Mouse (Mus musculus): ENCODE results near the gene Palm3.
"Not testable (repeated sequence)": the region's sequence is repeated elsewhere in the genome, so short reads cannot be mapped to it uniquely, and the experiment has no call there.

The Palm3 gene

GRCm38 (mm10) chr8:83996567-83997505 lies 24.4 kb upstream of the Palm3 start:
- peak; percentile 93 to 96 for DNase-seq (ENCODE audit: inconsistent age in 2 of 2, low spot score in 1 of 2)

- DNase-seq (ENCODE audit: inconsistent age in 2 of 2, low spot score in 1 of 2): peak; percentile 70 to 80
These were observed 23.6 kb upstream of the Palm3 start, which contains the start of gene Samd1 for GRCm38 (mm10) chr8:83997511-83998141. Gene Samd1, plus strand, starts transcription at chr8:83997672.

- DNase-seq (ENCODE audit: inconsistent age in 2 of 2, low spot score in 1 of 2): peak; percentile 73 to 89
These were observed 22.8 kb upstream of the Palm3 start for GRCm38 (mm10) chr8:83998231-83999056.

GRCm38 (mm10) chr8:83999057-83999705 lies 22.1 kb upstream of the Palm3 start:
- DNase-seq (ENCODE audit: inconsistent age in 2 of 2, low spot score in 1 of 2): peak; percentile 45 to 69

GRCm38 (mm10) chr8:83999825-84000224 lies 21.4 kb upstream of the Palm3 start:
- no peak for DNase-seq (ENCODE audit: inconsistent age in 2 of 2, low spot score in 1 of 2)

GRCm38 (mm10) chr8:84001281-84002000 lies 19.8 kb upstream of the Palm3 start, which contains the start of gene 1700067K01Rik:
Gene 1700067K01Rik, plus strand, starts transcription at chr8:84001502.
- DNase-seq (ENCODE audit: inconsistent age in 2 of 2, low spot score in 1 of 2): peak in 1 of 2 experiments; percentile 31

- peak in 1 of 2 experiments; percentile 28 for DNase-seq (ENCODE audit: inconsistent age in 2 of 2, low spot score in 1 of 2)
These were observed 18.2 kb upstream of the Palm3 start for GRCm38 (mm10) chr8:84002957-84003611.

GRCm38 (mm10) chr8:84003612-84004246 lies 17.5 kb upstream of the Palm3 start:
- peak in 1 of 2 experiments; percentile 55 for DNase-seq (ENCODE audit: inconsistent age in 2 of 2, low spot score in 1 of 2)

- DNase-seq (ENCODE audit: inconsistent age in 2 of 2, low spot score in 1 of 2): peak; percentile 97 to 98
These were observed 16.6 kb upstream of the Palm3 start for GRCm38 (mm10) chr8:84004533-84005201.

- DNase-seq (ENCODE audit: inconsistent age in 2 of 2, low spot score in 1 of 2): not testable (repeated sequence)
These were observed 15.8 kb upstream of the Palm3 start for GRCm38 (mm10) chr8:84005502-84005901.

- peak in 1 of 2 experiments; percentile 49 for DNase-seq (ENCODE audit: inconsistent age in 2 of 2, low spot score in 1 of 2)
These were observed 12.9 kb upstream of the Palm3 start for GRCm38 (mm10) chr8:84008362-84008761.

- peak; percentile 88 to 96 for DNase-seq (ENCODE audit: inconsistent age in 2 of 2, low spot score in 1 of 2)
These were observed 11.4 kb upstream of the Palm3 start for GRCm38 (mm10) chr8:84009876-84010275.

GRCm38 (mm10) chr8:84010625-84011611 lies 10.4 kb upstream of the Palm3 start:
- peak; percentile 79 to 93 for DNase-seq (ENCODE audit: inconsistent age in 2 of 2, low spot score in 1 of 2)

- peak in 1 of 2 experiments; percentile 55 for DNase-seq (ENCODE audit: inconsistent age in 2 of 2, low spot score in 1 of 2)
These were observed 9.4 kb upstream of the Palm3 start, which contains the start of gene 2210011C24Rik for GRCm38 (mm10) chr8:84011705-84012498. Gene 2210011C24Rik, minus strand, starts transcription at chr8:84012171.

GRCm38 (mm10) chr8:84012499-84013165 lies 8.6 kb upstream of the Palm3 start:
- no peak for DNase-seq (ENCODE audit: inconsistent age in 2 of 2, low spot score in 1 of 2)

- no peak for DNase-seq (ENCODE audit: inconsistent age in 2 of 2, low spot score in 1 of 2)
These were observed 5.4 kb upstream of the Palm3 start for GRCm38 (mm10) chr8:84015833-84016232.

All from adrenal gland, adult (tissue).